Mouse (Mus musculus): ENCODE data around the gene Myo3a. TPM values are rescaled to one million over a fixed set of nuclear protein-coding genes. Genes with fewer than 3 reads are reported as not detected.
"Not testable (repeated sequence)": the region's sequence is repeated elsewhere in the genome, so short reads cannot be mapped to it uniquely, and the experiment has no call there.

Gene Myo3a
- 0.04 TPM in 1 of 2 replicates, not detected in the other for polyA plus RNA-seq (2016; fragmentation: Nextera tagmentation; extraction: Ambion mirVana)

GRCm38 (mm10) chr2:22227308-22227707 is at the start of gene Myo3a:
Myo3a (plus strand) TSS chr2:22227503.
- H3K9me3 ChIP-seq: no peaks in the 10 kb centered on the region
- peaks cover 6% of the 10 kb centered on the region for H3K4me1 ChIP-seq (replicated peaks)
- DNase-seq (ENCODE audit: low spot score): peak; percentile 3
- H3K27ac ChIP-seq: peak within 1 kb of the TSS; percentile 16; the same call in 1 of the 2 replicates
- H3K4me3 ChIP-seq: peak within 1 kb of the TSS; percentile 47
- WGBS: 2% methylated on average over 21 of the region's 21 CpGs
- H3K36me3 ChIP-seq: no peaks in the 10 kb centered on the region
- no peaks in the 10 kb centered on the region for H3K27me3 ChIP-seq (ENCODE audit: insufficient read depth, poor library complexity, severe bottlenecking)

GRCm38 (mm10) chr2:22250462-22250861 is 23.2 kb downstream of the Myo3a start:
- Histone ChIP-seq H3K9me3 (no peaks in the 10 kb centered on the region), H3K4me1 (replicated peaks) (no peaks in the 10 kb centered on the region), H3K4me3 (no peak overlapping the region), H3K27ac (no peak overlapping the region), H3K36me3 (no peaks in the 10 kb centered on the region), H3K27me3 (ENCODE audit: insufficient read depth, poor library complexity, severe bottlenecking) (no peaks in the 10 kb centered on the region)
- no peak for DNase-seq (ENCODE audit: low spot score)
- WGBS: 84% methylated on average over 3 of the region's 3 CpGs

GRCm38 (mm10) chr2:22251045-22251444 is 23.7 kb downstream of the Myo3a start:
- Histone ChIP-seq H3K27ac (no peak overlapping the region), H3K4me3 (no peak overlapping the region), H3K36me3 (no peaks in the 10 kb centered on the region), H3K9me3 (no peaks in the 10 kb centered on the region), H3K27me3 (ENCODE audit: insufficient read depth, poor library complexity, severe bottlenecking) (no peaks in the 10 kb centered on the region), H3K4me1 (replicated peaks) (no peaks in the 10 kb centered on the region)
- no peak for DNase-seq (ENCODE audit: low spot score)
- 77% methylated on average over 2 of the region's 2 CpGs for WGBS

GRCm38 (mm10) chr2:22255600-22255999 is 28.3 kb downstream of the Myo3a start:
- no peaks in the 10 kb centered on the region for H3K27me3 ChIP-seq (ENCODE audit: insufficient read depth, poor library complexity, severe bottlenecking)
- DNase-seq (ENCODE audit: low spot score): no peak

GRCm38 (mm10) chr2:22271555-22271954 is 44.3 kb downstream of the Myo3a start:
- no peak overlapping the region for H3K27ac ChIP-seq
- H3K9me3 ChIP-seq: no peaks in the 10 kb centered on the region
- WGBS: 78% methylated on average over 2 of the region's 2 CpGs
- H3K36me3 ChIP-seq: no peaks in the 10 kb centered on the region
- no peaks in the 10 kb centered on the region for H3K4me1 ChIP-seq (replicated peaks)
- no peaks in the 10 kb centered on the region for H3K27me3 ChIP-seq (ENCODE audit: insufficient read depth, poor library complexity, severe bottlenecking)
- no peak overlapping the region for H3K4me3 ChIP-seq
- no peak for DNase-seq (ENCODE audit: low spot score)

More at GRCm38 (mm10) chr2:22255600-22255999, 28.3 kb downstream of the Myo3a start:
- H3K9me3 ChIP-seq: no peaks in the 10 kb centered on the region
- H3K4me1 ChIP-seq (replicated peaks): no peaks in the 10 kb centered on the region
- H3K36me3 ChIP-seq: no peaks in the 10 kb centered on the region
- no peak overlapping the region for H3K4me3 ChIP-seq
- no peak overlapping the region for H3K27ac ChIP-seq

- no peak overlapping the region for H3K4me3 ChIP-seq
- no peaks in the 10 kb centered on the region for H3K9me3 ChIP-seq
- H3K36me3 ChIP-seq: no peaks in the 10 kb centered on the region
- H3K27ac ChIP-seq: no peak overlapping the region
- no peaks in the 10 kb centered on the region for H3K4me1 ChIP-seq (replicated peaks)
- 72% methylated on average over 2 of the region's 2 CpGs for WGBS
- H3K27me3 ChIP-seq (ENCODE audit: insufficient read depth, poor library complexity, severe bottlenecking): no peaks in the 10 kb centered on the region
- DNase-seq (ENCODE audit: low spot score): no peak
Observed at GRCm38 (mm10) chr2:22285366-22285765, 58.1 kb downstream of the Myo3a start.

- Histone ChIP-seq H3K9me3 (no peaks in the 10 kb centered on the region), H3K4me1 (replicated peaks) (no peaks in the 10 kb centered on the region), H3K4me3 (no peak overlapping the region), H3K36me3 (no peaks in the 10 kb centered on the region), H3K27me3 (ENCODE audit: insufficient read depth, poor library complexity, severe bottlenecking) (no peaks in the 10 kb centered on the region), H3K27ac (no peak overlapping the region)
- 74% methylated on average over 1 of the region's 1 CpGs for WGBS
- no peak for DNase-seq (ENCODE audit: low spot score)
Observed at GRCm38 (mm10) chr2:22285777-22286176, 58.5 kb downstream of the Myo3a start.

GRCm38 (mm10) chr2:22293579-22294446 is 66.5 kb downstream of the Myo3a start:
- 61% methylated on average over 11 of the region's 11 CpGs for WGBS
- no peaks in the 10 kb centered on the region for H3K27me3 ChIP-seq (ENCODE audit: insufficient read depth, poor library complexity, severe bottlenecking)
- DNase-seq (ENCODE audit: low spot score): no peak
- no peak overlapping the region for H3K4me3 ChIP-seq
- no peaks in the 10 kb centered on the region for H3K4me1 ChIP-seq (replicated peaks)
- H3K27ac ChIP-seq: no peak overlapping the region
- H3K9me3 ChIP-seq: no peaks in the 10 kb centered on the region
- no peaks in the 10 kb centered on the region for H3K36me3 ChIP-seq

GRCm38 (mm10) chr2:22294447-22294738 is 67.1 kb downstream of the Myo3a start:
- H3K36me3 ChIP-seq: no peaks in the 10 kb centered on the region
- WGBS: 20% methylated on average over 2 of the region's 2 CpGs
- H3K27me3 ChIP-seq (ENCODE audit: insufficient read depth, poor library complexity, severe bottlenecking): no peaks in the 10 kb centered on the region
- H3K27ac ChIP-seq: no peak overlapping the region
- no peak for DNase-seq (ENCODE audit: low spot score)
- H3K4me1 ChIP-seq (replicated peaks): no peaks in the 10 kb centered on the region
- H3K9me3 ChIP-seq: no peaks in the 10 kb centered on the region
- no peak overlapping the region for H3K4me3 ChIP-seq

- WGBS: 74% methylated on average over 1 of the region's 1 CpGs
- Histone ChIP-seq H3K4me3 (no peak overlapping the region), H3K9me3 (no peaks in the 10 kb centered on the region)
Observed at GRCm38 (mm10) chr2:22297913-22298312, 70.6 kb downstream of the Myo3a start.

GRCm38 (mm10) chr2:22338269-22338857 is 111.1 kb downstream of the Myo3a start:
- Histone ChIP-seq H3K4me3 (peak overlapping the region; percentile 56), H3K36me3 (no peaks in the 10 kb centered on the region), H3K27me3 (ENCODE audit: insufficient read depth, poor library complexity, severe bottlenecking) (no peaks in the 10 kb centered on the region), H3K9me3 (no peaks in the 10 kb centered on the region), H3K4me1 (replicated peaks) (peaks cover 8% of the 10 kb centered on the region), H3K27ac (peak overlapping the region; percentile 83)
- peak; percentile 53 for DNase-seq (ENCODE audit: low spot score)
- WGBS: 5% methylated on average over 29 of the region's 32 CpGs

More at GRCm38 (mm10) chr2:22297913-22298312, 70.6 kb downstream of the Myo3a start:
- DNase-seq (ENCODE audit: low spot score): no peak
- Histone ChIP-seq H3K36me3 (no peaks in the 10 kb centered on the region), H3K4me1 (replicated peaks) (no peaks in the 10 kb centered on the region), H3K27ac (no peak overlapping the region), H3K27me3 (ENCODE audit: insufficient read depth, poor library complexity, severe bottlenecking) (no peaks in the 10 kb centered on the region)

GRCm38 (mm10) chr2:22410511-22410910 is 183.2 kb downstream of the Myo3a start:
- not testable (repeated sequence) for H3K4me1 ChIP-seq (replicated peaks); H3K27ac ChIP-seq; H3K36me3 ChIP-seq; H3K9me3 ChIP-seq; DNase-seq (ENCODE audit: low spot score); H3K27me3 ChIP-seq (ENCODE audit: insufficient read depth, poor library complexity, severe bottlenecking); H3K4me3 ChIP-seq
- 96% methylated on average over 11 of the region's 11 CpGs for WGBS

GRCm38 (mm10) chr2:22548421-22548820 is 321.1 kb downstream of the Myo3a start:
- Histone ChIP-seq H3K4me1 (replicated peaks) (no peaks in the 10 kb centered on the region), H3K9me3 (no peaks in the 10 kb centered on the region), H3K27ac (no peak overlapping the region), H3K4me3 (no peak overlapping the region), H3K27me3 (ENCODE audit: insufficient read depth, poor library complexity, severe bottlenecking) (no peaks in the 10 kb centered on the region), H3K36me3 (no peaks in the 10 kb centered on the region)
- 91% methylated on average over 6 of the region's 6 CpGs for WGBS
- DNase-seq (ENCODE audit: low spot score): no peak
